Mouse (Mus musculus) kidney, adult 2 months (tissue): Measurements from ENCODE around the gene Urm1.

Experiments
- CTCF ChIP-seq: fragments of 200-500 bp; conservative IDR thresholded peaks from 2 replicates; pipeline ENCODE4 v1.5.1; 2011; ENCODE audit warnings: low read depth, mild to moderate bottlenecking, control low read depth, low read length, moderate library complexity, mixed read lengths; ENCODE audit not compliant: insufficient read depth, insufficient read length
- POLR2A ChIP-seq: fragments of 200-500 bp; IDR thresholded peaks from one replicate; pipeline ENCODE4 v1.6.1; 2011; ENCODE audit warnings: low read depth, low read length, control low read depth

DNA sequence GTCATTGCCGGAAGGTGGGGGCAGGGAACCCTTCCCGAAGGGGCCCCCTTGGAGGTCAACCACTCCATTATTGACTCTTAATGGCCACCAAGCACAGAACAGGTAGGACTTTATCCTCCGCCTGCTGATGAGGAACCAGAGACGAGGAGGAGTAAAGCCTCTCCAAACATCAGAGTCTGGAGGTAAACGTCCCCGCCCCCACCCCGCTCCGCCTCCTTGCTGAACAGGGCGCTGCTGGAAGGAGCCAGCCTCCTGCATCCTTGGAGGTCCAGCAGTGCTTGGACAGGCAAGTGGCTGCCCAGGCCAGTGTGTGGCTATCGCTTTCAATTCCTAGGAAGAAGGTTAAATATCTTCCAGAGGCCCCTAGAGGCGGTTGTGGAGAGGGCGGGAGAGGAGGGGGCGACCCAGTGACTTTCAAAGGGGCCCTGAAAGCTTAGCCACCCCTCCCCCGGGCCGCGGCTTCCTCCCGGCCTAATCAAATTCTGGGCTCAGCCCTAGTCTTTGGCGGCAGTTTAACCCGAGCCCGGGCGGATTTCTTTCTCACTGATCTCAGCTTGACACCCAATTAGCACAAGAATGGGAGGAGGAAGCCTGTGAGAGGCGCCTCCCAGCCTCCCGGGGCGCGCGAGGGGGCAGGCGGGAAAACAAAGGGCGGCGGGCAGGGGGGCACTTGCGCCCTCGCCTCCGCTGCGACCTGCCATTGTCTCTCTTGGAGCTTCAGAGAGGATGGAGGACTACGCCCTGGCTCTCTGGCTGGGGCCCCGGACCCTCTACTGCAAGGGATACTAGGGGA lies at the start of gene Urm1:
- TF ChIP-seq CTCF (no peak), POLR2A (no peak)
